Mouse (Mus musculus): ENCODE data around the gene Glra1. TPM values are rescaled to one million over a fixed set of nuclear protein-coding genes. Genes with fewer than 3 reads are reported as not detected.
A peak's percentile ranks its signal among the peaks of the same experiment; 100 is the strongest.

Gene Glra1
- polyA plus RNA-seq, 1 experiment, result not detected

DNA sequence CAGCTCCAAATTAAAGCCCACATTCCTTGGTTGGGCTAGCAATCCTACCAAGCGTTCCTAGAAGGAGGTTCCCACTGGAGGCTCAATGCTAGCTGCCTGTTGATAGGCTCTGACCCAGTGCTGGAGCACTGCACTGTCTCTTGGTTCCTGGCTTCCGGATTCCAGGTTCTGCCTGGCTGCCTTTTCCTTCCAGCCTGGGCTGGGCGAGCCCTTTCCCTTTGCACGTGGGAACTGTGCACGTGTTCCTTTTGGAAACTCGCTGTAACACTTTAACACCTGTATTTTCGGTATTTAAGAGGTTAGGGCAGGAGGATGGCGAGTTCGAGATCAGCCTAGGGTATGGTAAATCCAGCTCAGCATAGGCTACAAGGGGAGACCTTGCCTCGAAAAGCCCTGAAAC, 140.0 kb downstream of the Glra1 start:
- no peaks in the 10 kb centered on the region for H3K27me3 ChIP-seq (ENCODE audit: control insufficient read depth, insufficient read depth, low read length)
- no peak for TF ChIP-seq CTCF (IDR thresholded peaks at IDR 0.05; ENCODE audit: control insufficient read depth, insufficient read depth, insufficient replicate concordance, low read depth, low read length)
- TF ChIP-seq POLR2A (IDR thresholded peaks at IDR 0.05; ENCODE audit: control insufficient read depth, low read depth, low read length), result no peak
- H3K4me3 ChIP-seq (ENCODE audit: control insufficient read depth, low read depth, low read length), result peak overlapping the region; percentile 88; the same call in 1 of the 2 replicates
- H3K36me3 ChIP-seq (ENCODE audit: control insufficient read depth, insufficient read depth, low read length), result no peaks in the 10 kb centered on the region
- peaks cover 18% of the 10 kb centered on the region for H3K4me1 ChIP-seq (ENCODE audit: control insufficient read depth, insufficient read depth, low read length)
- H3K27ac ChIP-seq (ENCODE audit: control insufficient read depth, insufficient read depth, low read depth, low read length), result peak overlapping the region; percentile 89

DNA sequence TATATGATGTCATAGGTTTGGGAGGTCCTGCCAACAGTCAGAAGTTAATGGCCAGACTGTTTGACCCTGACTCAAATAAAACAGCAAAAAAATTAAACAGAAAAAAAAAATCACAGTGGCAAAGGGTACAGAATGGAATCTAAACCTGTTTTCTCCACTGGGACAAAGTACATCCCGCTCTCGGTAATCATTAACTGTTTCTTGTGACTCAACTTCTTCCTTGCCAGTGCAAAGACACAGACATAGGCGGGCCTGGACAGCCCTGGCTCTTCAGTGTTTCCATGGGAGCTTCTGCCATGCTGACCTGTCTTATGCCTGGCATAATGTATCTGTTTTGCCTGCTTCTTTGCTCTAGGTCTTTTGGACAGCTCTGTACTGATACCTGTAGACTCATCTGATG, 142.8 kb downstream of the Glra1 start:
- peaks cover 23% of the 10 kb centered on the region for H3K4me1 ChIP-seq (ENCODE audit: control insufficient read depth, insufficient read depth, low read length)
- no peaks in the 10 kb centered on the region for H3K27me3 ChIP-seq (ENCODE audit: control insufficient read depth, insufficient read depth, low read length)
- no peak overlapping the region for H3K4me3 ChIP-seq (ENCODE audit: control insufficient read depth, low read depth, low read length)
- H3K36me3 ChIP-seq (ENCODE audit: control insufficient read depth, insufficient read depth, low read length), result no peaks in the 10 kb centered on the region
- TF ChIP-seq CTCF (IDR thresholded peaks at IDR 0.05; ENCODE audit: control insufficient read depth, insufficient read depth, insufficient replicate concordance, low read depth, low read length) (no peak), POLR2A (IDR thresholded peaks at IDR 0.05; ENCODE audit: control insufficient read depth, low read depth, low read length) (no peak)
- no peak overlapping the region for H3K27ac ChIP-seq (ENCODE audit: control insufficient read depth, insufficient read depth, low read depth, low read length)

DNA sequence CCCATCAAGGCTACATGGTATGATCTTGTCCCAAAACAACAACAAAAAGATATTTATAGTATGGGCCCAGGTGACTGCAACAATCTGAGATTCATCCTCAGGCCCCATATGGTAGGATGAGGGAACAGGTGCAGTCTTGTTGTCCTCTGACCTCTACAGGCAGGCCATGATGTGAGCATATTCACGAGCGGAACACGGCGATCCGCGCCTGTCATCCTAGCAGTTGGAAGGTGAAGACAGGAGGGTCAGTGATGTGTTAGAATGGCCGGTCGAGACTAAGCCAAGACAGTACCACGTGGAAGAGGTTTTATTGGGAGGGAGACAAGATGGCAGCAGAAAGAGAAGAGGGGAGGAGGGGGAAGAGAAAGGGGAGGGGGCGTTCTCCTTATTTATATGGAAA, 143.3 kb downstream of the Glra1 start:
- Histone ChIP-seq H3K27me3 (ENCODE audit: control insufficient read depth, insufficient read depth, low read length) (no peaks in the 10 kb centered on the region), H3K27ac (ENCODE audit: control insufficient read depth, insufficient read depth, low read depth, low read length) (no peak overlapping the region), H3K4me1 (ENCODE audit: control insufficient read depth, insufficient read depth, low read length) (peaks cover 26% of the 10 kb centered on the region), H3K36me3 (ENCODE audit: control insufficient read depth, insufficient read depth, low read length) (no peaks in the 10 kb centered on the region), H3K4me3 (ENCODE audit: control insufficient read depth, low read depth, low read length) (no peak overlapping the region)
- TF ChIP-seq CTCF (IDR thresholded peaks at IDR 0.05; ENCODE audit: control insufficient read depth, insufficient read depth, insufficient replicate concordance, low read depth, low read length), result no peak
- no peak for TF ChIP-seq POLR2A (IDR thresholded peaks at IDR 0.05; ENCODE audit: control insufficient read depth, low read depth, low read length)

Other genes with a start within 250 kb of the Glra1 start
- gene Sparc, start 185.0 kb downstream of the Glra1 start, polyA plus RNA-seq (2012; rRNA removed), result 374 and 406 TPM in 2 replicates
- gene Atox1, start 147.0 kb downstream of the Glra1 start, polyA plus RNA-seq (2012; rRNA removed), result 142 and 164 TPM in 2 replicates
- gene G3bp1, start 138.5 kb downstream of the Glra1 start, polyA plus RNA-seq (2012; rRNA removed), result 10.0 and 10.7 TPM in 2 replicates

All from testis, adult 2 months (tissue).